Mouse (Mus musculus): ENCODE data around the gene Bmp10.

The Bmp10 gene

DNA sequence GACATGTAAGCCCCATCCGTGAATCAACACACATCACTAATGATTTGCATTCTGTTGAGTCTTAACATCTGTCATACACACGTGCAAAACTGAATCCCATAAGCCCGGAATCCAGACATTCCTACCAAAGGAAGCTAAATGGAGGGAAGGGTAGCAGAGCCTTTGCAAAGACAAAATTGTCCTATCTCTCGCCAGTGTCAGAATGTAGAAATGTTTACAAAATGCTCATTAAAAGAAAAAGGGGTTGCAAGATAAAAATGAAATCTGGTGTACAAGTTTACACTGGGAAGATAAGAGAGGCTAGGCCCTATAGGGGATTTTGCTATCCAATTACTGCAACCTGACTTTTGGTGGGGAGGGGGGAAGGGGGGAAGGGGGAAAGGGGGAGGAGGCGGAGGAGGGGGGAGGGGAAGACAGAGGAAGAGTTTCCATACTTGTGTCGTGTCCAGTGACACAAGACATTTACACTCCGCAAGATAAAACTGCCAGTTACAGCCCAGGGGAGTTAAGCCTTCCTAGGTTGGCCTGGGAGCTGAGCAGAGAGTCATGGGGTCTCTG lies at the start of gene Bmp10:
Gene Bmp10 (plus strand): TSS at position 508 of the 558 bp plus-strand sequence.
- DNase-seq: no peak

- peak; percentile 61 for DNase-seq
Measured at GRCm38 (mm10) chr6:87383926-87384691, 44.7 kb upstream of the Bmp10 start.

DNA sequence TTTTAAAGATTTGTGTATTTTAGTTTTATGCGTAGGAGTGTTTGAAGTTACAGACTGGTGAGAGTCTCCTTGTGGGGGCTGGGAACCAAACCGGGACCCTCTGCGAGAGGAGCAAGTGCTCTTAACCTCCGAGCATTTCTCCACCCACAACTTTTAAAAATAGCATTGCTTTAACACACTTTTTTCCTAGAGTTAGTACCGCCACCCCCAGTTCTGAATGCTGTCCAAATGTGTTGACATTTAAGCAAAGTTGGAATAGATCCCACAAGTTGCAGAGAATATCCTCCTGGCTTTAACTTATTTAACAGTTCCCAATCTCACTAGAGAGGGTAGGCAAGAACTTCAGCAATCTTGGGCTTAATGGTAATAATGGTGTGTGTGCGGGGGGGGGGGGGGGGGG lies 44.0 kb upstream of the Bmp10 start:
- DNase-seq: no peak

GRCm38 (mm10) chr6:87386203-87386602 lies 42.6 kb upstream of the Bmp10 start:
- DNase-seq: peak; percentile 85

GRCm38 (mm10) chr6:87386681-87387080 lies 42.1 kb upstream of the Bmp10 start:
- no peak for DNase-seq

- DNase-seq: peak; percentile 50
Measured at GRCm38 (mm10) chr6:87388877-87389276, 39.9 kb upstream of the Bmp10 start, which contains the start of gene Gkn3. TSS of gene Gkn3 (minus strand) at chr6:87388935.

- no peak for DNase-seq
Measured at GRCm38 (mm10) chr6:87389455-87389989, 39.3 kb upstream of the Bmp10 start.

DNA sequence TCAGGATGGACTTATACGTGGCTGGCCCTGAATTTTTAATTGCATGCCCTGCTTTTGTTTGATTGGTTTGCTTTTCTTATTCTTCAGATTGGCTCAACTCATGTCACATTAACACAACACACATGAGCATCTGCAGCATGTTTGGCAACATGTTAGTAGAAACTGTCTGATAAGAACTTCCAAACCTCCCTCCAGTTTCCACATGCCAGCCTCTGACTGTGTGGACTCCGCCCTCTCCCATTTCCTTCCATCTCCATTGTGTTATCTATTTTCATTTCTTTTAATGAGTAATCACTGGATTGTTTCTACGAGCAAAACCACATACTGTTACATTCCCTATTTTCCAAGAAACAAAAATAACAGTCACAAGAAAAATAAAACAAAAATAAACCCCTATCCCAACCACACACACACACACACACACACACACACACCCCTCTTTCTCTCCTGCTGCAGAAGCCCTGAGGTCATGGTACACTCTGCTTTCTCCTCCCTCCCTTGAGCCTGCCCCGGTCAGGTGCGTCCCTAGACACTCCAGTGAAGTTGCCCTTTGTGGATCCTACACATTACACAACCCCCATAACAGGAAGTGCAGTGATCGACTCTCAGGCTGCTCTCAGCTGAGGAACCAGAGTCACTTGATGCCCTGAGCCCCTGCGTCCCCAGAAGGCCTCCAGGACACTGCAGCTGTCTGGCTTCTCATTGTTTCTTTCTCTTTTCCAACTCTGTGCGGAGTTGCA lies 35.2 kb upstream of the Bmp10 start:
- DNase-seq: peak; percentile 51

DNA sequence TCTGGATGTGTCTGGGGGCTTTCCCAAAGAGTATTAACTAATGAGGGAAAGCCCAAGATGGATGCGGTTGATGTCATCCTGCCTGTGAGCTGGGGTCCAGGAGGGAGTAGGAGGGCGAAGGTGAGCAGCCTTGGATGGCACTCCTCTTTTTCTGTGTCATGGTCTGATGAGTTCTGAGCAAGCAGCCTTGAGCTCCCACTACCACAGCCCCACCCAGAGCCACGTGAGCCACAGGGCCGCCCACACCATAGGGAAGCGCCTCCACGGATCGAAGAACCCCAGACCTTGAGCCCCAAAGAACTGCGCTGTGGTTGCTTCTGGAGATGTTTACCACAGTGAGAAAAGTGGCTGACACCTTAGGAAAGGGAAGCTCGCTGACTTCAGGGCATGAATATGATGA lies 34.0 kb upstream of the Bmp10 start:
- no peak for DNase-seq

GRCm38 (mm10) chr6:87399137-87399536 lies 29.7 kb upstream of the Bmp10 start:
- peak; percentile 87 for DNase-seq

- no peak for DNase-seq
Measured at GRCm38 (mm10) chr6:87399886-87400566, 28.8 kb upstream of the Bmp10 start.

DNA sequence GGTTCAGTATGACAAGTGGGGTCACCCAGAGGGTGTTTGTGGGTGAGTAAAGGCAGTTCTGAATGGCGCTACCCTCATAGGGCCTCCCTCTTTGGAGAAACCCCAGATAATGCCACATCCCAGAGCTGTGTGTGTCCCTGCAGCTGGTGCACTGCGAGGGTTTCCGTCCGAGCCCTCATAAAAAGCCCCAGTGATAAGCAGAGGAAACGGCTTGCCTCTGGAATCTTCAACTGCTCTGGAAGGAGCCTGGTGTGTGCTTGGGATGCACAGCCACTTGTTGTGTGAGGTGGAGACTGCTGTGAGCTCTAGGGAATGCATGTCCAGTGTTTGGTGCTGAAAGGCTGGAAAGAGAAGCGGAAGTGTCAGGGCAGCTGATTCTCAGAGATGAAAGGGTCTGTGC lies 27.3 kb upstream of the Bmp10 start:
- no peak for DNase-seq

DNA sequence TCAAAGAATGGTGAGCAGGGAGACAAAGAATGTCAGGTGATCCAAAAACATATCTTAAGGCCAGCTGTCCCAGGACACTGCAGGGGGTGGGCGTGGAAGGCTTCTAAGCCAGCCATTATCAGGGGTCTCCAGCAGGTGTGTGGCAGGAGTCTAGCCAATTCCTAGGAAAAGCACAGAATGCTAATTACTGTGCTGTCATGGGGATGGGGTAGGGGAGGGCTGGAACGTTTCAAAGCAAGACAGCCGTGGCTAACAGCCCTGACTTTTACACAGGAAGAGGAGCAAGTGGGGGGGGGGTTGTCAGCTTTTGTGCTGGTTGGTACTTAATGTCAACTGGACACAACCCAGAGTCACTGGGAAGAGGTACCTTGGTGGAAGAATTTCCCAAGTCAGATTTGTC lies 16.8 kb upstream of the Bmp10 start:
- no peak for DNase-seq

DNA sequence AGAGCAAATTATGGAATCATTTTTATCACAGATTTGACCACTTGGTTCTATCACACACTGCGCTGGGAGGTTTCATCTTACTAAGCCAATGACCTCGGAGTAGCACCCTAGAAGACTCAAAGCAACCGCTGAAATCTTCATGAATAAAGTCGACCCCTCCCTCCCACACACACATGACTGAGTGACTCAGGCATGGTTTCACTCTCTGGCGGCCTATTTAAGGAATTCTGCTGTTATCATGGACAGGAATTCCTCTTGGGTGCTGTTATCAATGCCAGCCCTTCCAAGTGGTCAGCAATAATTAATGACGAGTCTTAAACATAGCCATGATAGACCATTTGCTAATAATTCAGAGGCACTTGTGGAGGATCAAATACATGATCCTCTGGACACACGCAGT lies 6.5 kb upstream of the Bmp10 start:
- DNase-seq: peak; percentile 24

DNA sequence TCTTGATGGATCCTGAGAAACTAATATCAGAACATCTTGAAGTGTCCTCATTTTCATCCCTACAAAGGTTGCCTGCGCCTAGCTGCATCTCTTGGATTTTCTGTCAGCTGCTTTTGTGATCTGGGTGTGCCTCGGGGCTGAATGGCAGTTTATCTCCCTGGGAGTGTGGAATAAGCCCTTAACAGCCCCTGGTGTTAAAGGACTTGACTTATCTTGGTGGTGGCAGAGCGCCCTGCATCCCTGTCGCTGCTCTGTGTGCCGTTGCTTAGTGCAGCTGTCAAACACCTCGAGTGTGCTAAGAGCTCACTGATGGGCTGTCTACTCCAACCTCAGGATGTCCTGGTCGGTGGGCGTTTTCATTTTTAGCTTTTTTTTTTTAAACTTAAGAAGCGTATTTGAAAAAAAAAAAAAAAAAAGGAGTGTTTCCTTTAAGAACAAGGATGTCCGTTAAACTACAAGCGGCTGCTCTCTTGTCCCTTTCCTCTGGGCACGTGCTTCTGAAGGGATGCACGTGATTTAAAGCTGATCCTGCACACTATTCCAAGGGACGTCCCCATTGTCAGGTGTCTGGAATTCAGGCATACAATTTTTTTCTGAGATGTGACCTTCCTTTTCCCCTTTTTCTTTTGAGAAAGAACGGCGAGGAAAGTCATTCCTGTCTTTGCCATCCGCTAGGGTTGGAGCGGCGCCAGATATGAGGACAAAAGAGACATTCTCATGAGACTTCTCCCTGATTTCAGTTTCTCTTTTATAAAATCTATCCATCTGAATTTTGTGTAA lies 4.6 kb upstream of the Bmp10 start:
- peak; percentile 33 for DNase-seq

DNA sequence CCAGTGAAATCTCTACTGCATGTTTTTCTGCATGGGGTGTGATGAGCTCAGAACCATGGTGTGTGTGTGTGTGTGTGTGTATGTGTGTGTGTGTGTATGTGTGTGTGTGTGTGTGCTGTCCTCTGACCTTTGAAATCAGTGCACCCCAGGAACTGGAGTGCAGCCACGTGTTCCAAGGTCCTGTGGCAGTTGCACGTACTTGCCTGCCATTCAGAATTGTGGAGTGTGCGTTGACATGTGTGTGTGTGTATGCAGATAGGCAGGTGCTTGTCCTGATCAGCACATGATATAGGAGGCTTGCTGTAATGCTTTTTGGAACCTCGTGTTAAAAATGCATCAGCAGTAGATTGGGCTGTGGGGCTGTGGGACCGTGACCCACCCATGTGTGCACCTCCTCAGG lies 1.8 kb upstream of the Bmp10 start:
- DNase-seq: no peak

DNA sequence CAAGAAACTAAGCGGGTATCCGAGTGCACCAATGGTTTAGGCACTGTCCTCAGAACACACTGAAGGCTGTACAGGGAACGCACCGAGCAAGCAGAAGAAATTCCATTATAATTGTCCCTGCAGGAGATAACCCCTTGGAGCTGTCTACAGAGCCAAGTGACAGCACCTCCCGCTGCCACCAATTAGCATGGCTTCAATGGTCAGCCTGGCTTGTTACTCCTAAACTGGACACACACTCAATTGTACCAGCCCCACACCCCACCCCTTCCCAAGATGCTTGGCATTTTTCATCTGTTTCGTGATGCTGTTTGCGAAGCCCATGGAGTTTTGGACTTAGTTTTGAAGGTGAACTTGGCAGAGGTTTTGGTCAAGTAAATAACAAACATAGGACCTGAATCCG lies 1.2 kb upstream of the Bmp10 start:
- no peak for DNase-seq

GRCm38 (mm10) chr6:87435791-87436190 lies 7.0 kb downstream of the Bmp10 start:
- no peak for DNase-seq

DNA sequence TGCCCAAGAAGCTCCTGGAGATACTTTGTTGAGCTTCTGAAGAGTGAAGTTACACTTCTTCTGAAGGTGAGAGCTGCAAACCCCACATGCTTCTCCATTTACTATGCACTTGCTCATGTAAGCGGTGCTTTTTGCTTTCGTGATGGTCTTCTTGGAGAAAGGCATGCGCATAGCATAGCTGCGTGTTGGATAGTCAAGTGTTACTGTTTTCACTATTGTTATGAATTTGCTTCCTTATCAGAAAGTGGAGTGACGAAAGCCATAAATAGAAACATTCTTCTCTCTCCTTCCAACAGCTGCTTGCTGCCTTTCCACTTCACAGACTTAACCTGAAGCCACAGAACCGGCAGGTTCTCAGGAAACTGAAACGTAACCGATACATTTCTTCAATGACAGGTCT lies 8.0 kb downstream of the Bmp10 start:
- DNase-seq: no peak

- no peak for DNase-seq
Measured at GRCm38 (mm10) chr6:87443253-87443652, 14.5 kb downstream of the Bmp10 start.

GRCm38 (mm10) chr6:87445222-87445621 lies 16.4 kb downstream of the Bmp10 start:
- DNase-seq: no peak

GRCm38 (mm10) chr6:87447217-87447616 lies 18.4 kb downstream of the Bmp10 start:
- DNase-seq: no peak

All from lung, postnatal 36 days (tissue).